Mouse (Mus musculus): ENCODE measurements around the gene Bad. TPM values are rescaled to one million over a fixed set of nuclear protein-coding genes. Genes with fewer than 3 reads are reported as not detected.

Gene Bad
- polyA plus RNA-seq, 1 experiment from 2014 or later: 55.7 TPM

GRCm38 (mm10) chr19:6979486-6980380 lies 38.1 kb downstream of the Bad start:
- Histone ChIP-seq H3K27me3 (ENCODE audit: control insufficient read depth, insufficient read depth, low read length) (no peaks in the 10 kb centered on the region), H3K9me3 (replicated peaks; ENCODE audit: control insufficient read depth, low read length) (no peaks in the 10 kb centered on the region), H3K4me2 (peak overlapping the region; percentile 94), H3K9ac (ENCODE audit: low read depth, low read length) (peak overlapping the region; percentile 89), H3K36me3 (ENCODE audit: control insufficient read depth, insufficient read depth, low read length) (peaks cover 23% of the 10 kb centered on the region), H3K27ac (ENCODE audit: low read depth, low read length) (peak overlapping the region; percentile 96), H3K4me1 (ENCODE audit: control insufficient read depth, insufficient read depth, low read length) (peaks cover 39% of the 10 kb centered on the region), H3K4me3 (ENCODE audit: low read depth, low read length) (peak overlapping the region; percentile 74)
- under 1% methylated on average over 53 of the region's 59 CpGs for WGBS (ENCODE audit: insufficient replicate concordance)
- ATAC-seq (replicated peaks; ENCODE audit: insufficient number of reproducible peaks, low FRiP score, low TSS enrichment): peak; percentile 90

DNA sequence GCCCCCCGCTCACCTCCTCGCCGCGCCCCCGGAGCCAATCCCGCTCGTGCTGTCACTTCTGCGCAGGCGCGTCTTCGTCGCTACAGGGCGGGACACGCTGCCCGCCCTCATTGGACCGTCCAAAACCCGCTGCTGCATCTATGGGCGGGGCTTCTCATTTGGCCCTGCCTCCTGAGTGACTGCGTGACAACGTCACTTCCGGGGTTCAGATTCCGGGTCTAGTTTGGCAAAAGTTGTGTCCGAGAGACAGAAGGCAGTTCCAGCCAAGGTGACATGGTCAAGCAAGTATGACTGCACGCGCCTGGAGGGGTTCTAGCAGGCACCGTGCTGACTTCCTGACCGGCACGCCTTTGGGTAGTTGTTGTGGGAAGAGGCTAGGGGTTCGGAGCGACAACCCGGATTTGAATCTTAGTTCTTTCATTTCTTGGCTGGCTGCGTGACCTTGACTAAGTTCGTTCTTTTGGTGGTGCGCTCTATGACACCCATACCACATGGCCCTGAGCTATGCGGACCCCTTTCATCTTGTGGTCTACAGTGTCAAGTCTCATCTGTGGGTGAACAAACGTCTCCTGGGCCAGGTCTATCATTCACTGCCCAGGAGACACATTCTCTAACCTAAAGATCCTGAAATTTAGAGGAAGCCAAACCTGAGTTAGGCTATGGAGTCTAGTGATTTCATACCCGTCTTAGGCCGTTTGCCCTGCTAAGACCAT lies 38.9 kb downstream of the Bad start, which contains the start of gene Fkbp2:
TSS of gene Fkbp2 (minus strand) at position 121 of the 713 bp plus-strand sequence.
- peak within 1 kb of the TSS; percentile 74 for H3K4me3 ChIP-seq (ENCODE audit: low read depth, low read length)
- ATAC-seq (replicated peaks; ENCODE audit: insufficient number of reproducible peaks, low FRiP score, low TSS enrichment): peak; percentile 87
- no peaks in the 10 kb centered on the region for H3K27me3 ChIP-seq (ENCODE audit: control insufficient read depth, insufficient read depth, low read length)
- peak within 1 kb of the TSS; percentile 94 for H3K4me2 ChIP-seq
- H3K27ac ChIP-seq (ENCODE audit: low read depth, low read length): peak within 1 kb of the TSS; percentile 96
- 1% methylated on average over 38 of the region's 38 CpGs for WGBS (ENCODE audit: insufficient replicate concordance)
- H3K9ac ChIP-seq (ENCODE audit: low read depth, low read length): peak within 1 kb of the TSS; percentile 89
- peaks cover 39% of the 10 kb centered on the region for H3K4me1 ChIP-seq (ENCODE audit: control insufficient read depth, insufficient read depth, low read length)
- no peaks in the 10 kb centered on the region for H3K9me3 ChIP-seq (replicated peaks; ENCODE audit: control insufficient read depth, low read length)
- H3K36me3 ChIP-seq (ENCODE audit: control insufficient read depth, insufficient read depth, low read length): peaks cover 28% of the 10 kb centered on the region

DNA sequence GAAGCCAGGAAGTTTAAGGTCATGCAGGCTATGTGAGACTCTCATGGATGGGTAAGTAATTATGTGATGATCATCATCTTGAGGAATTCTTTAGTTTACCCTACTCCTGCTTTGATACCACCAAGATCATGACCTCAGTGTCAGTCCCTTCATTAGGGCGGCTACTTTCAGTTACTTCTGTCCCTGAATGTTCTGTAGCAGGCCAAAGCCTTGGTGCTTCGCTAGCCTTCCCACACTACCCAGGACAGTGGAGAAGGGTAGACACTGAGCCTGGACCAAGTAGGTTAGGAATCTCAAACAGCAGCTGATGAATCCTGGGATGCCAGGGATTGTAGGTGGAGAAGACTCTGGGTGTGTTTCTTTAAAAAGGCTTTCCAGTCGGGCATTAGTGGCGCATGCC lies 39.8 kb downstream of the Bad start:
- Histone ChIP-seq H3K9me3 (replicated peaks; ENCODE audit: control insufficient read depth, low read length) (no peaks in the 10 kb centered on the region), H3K4me1 (ENCODE audit: control insufficient read depth, insufficient read depth, low read length) (peaks cover 40% of the 10 kb centered on the region), H3K27me3 (ENCODE audit: control insufficient read depth, insufficient read depth, low read length) (no peaks in the 10 kb centered on the region), H3K4me3 (ENCODE audit: low read depth, low read length) (peak overlapping the region; percentile 74; the same call in 1 of the 2 replicates), H3K36me3 (ENCODE audit: control insufficient read depth, insufficient read depth, low read length) (peaks cover 28% of the 10 kb centered on the region), H3K9ac (ENCODE audit: low read depth, low read length) (peak overlapping the region; percentile 89; the same call in 1 of the 2 replicates), H3K4me2 (peak overlapping the region; percentile 94), H3K27ac (ENCODE audit: low read depth, low read length) (no peak overlapping the region)
- no peak for ATAC-seq (replicated peaks; ENCODE audit: insufficient number of reproducible peaks, low FRiP score, low TSS enrichment)
- 87% methylated on average over 4 of the region's 4 CpGs for WGBS (ENCODE audit: insufficient replicate concordance)

- Histone ChIP-seq H3K36me3 (ENCODE audit: control insufficient read depth, insufficient read depth, low read length) (peaks cover 21% of the 10 kb centered on the region), H3K4me3 (ENCODE audit: low read depth, low read length) (no peak overlapping the region), H3K9ac (ENCODE audit: low read depth, low read length) (no peak overlapping the region), H3K4me1 (ENCODE audit: control insufficient read depth, insufficient read depth, low read length) (peaks cover 33% of the 10 kb centered on the region), H3K9me3 (replicated peaks; ENCODE audit: control insufficient read depth, low read length) (no peaks in the 10 kb centered on the region), H3K27ac (ENCODE audit: low read depth, low read length) (no peak overlapping the region), H3K4me2 (no peak overlapping the region), H3K27me3 (ENCODE audit: control insufficient read depth, insufficient read depth, low read length) (no peaks in the 10 kb centered on the region)
- ATAC-seq (replicated peaks; ENCODE audit: insufficient number of reproducible peaks, low FRiP score, low TSS enrichment): no peak
- 95% methylated on average over 5 of the region's 5 CpGs for WGBS (ENCODE audit: insufficient replicate concordance)
These were observed 42.0 kb downstream of the Bad start for GRCm38 (mm10) chr19:6983621-6984020.

GRCm38 (mm10) chr19:6985300-6985699 lies 43.6 kb downstream of the Bad start:
- Histone ChIP-seq H3K27ac (ENCODE audit: low read depth, low read length) (no peak overlapping the region), H3K4me2 (no peak overlapping the region), H3K9ac (ENCODE audit: low read depth, low read length) (0 out of 2 replicates have a peak overlapping the region, but pooled peaks have one; percentile 0), H3K27me3 (ENCODE audit: control insufficient read depth, insufficient read depth, low read length) (no peaks in the 10 kb centered on the region), H3K9me3 (replicated peaks; ENCODE audit: control insufficient read depth, low read length) (no peaks in the 10 kb centered on the region), H3K4me3 (ENCODE audit: low read depth, low read length) (no peak overlapping the region), H3K4me1 (ENCODE audit: control insufficient read depth, insufficient read depth, low read length) (peaks cover 24% of the 10 kb centered on the region), H3K36me3 (ENCODE audit: control insufficient read depth, insufficient read depth, low read length) (peaks cover 24% of the 10 kb centered on the region)
- WGBS (ENCODE audit: insufficient replicate concordance): 84% methylated on average over 19 of the region's 19 CpGs
- ATAC-seq (replicated peaks; ENCODE audit: insufficient number of reproducible peaks, low FRiP score, low TSS enrichment): no peak

- no peak for ATAC-seq (replicated peaks; ENCODE audit: insufficient number of reproducible peaks, low FRiP score, low TSS enrichment)
- WGBS (ENCODE audit: insufficient replicate concordance): 69% methylated on average over 10 of the region's 10 CpGs
- H3K27ac ChIP-seq (ENCODE audit: low read depth, low read length): no peak overlapping the region
These were observed 44.5 kb downstream of the Bad start for GRCm38 (mm10) chr19:6985951-6986708.

GRCm38 (mm10) chr19:6987061-6987903 lies 45.6 kb downstream of the Bad start, which contains the start of gene Vegfb:
Gene Vegfb (minus strand): TSS chr19:6987651.
- WGBS (ENCODE audit: insufficient replicate concordance): under 1% methylated on average over 75 of the region's 85 CpGs
- Histone ChIP-seq H3K4me1 (ENCODE audit: control insufficient read depth, insufficient read depth, low read length) (peaks cover 16% of the 10 kb centered on the region), H3K9ac (ENCODE audit: low read depth, low read length) (peak within 1 kb of the TSS; percentile 96), H3K4me2 (peak within 1 kb of the TSS; percentile 90), H3K27ac (ENCODE audit: low read depth, low read length) (peak within 1 kb of the TSS; percentile 98), H3K4me3 (ENCODE audit: low read depth, low read length) (peak within 1 kb of the TSS; percentile 90), H3K27me3 (ENCODE audit: control insufficient read depth, insufficient read depth, low read length) (no peaks in the 10 kb centered on the region), H3K9me3 (replicated peaks; ENCODE audit: control insufficient read depth, low read length) (no peaks in the 10 kb centered on the region), H3K36me3 (ENCODE audit: control insufficient read depth, insufficient read depth, low read length) (peaks cover 22% of the 10 kb centered on the region)
- peak; percentile 41 for ATAC-seq (replicated peaks; ENCODE audit: insufficient number of reproducible peaks, low FRiP score, low TSS enrichment)

More at GRCm38 (mm10) chr19:6985951-6986708, 44.5 kb downstream of the Bad start:
- H3K27me3 ChIP-seq (ENCODE audit: control insufficient read depth, insufficient read depth, low read length): no peaks in the 10 kb centered on the region
- H3K9me3 ChIP-seq (replicated peaks; ENCODE audit: control insufficient read depth, low read length): no peaks in the 10 kb centered on the region
- H3K4me3 ChIP-seq (ENCODE audit: low read depth, low read length): peak overlapping the region; percentile 90
- peak overlapping the region; percentile 96 for H3K9ac ChIP-seq (ENCODE audit: low read depth, low read length)
- peaks cover 21% of the 10 kb centered on the region for H3K4me1 ChIP-seq (ENCODE audit: control insufficient read depth, insufficient read depth, low read length)
- H3K36me3 ChIP-seq (ENCODE audit: control insufficient read depth, insufficient read depth, low read length): peaks cover 24% of the 10 kb centered on the region
- H3K4me2 ChIP-seq: peak overlapping the region; percentile 90
